In the genomic region with DNA sequence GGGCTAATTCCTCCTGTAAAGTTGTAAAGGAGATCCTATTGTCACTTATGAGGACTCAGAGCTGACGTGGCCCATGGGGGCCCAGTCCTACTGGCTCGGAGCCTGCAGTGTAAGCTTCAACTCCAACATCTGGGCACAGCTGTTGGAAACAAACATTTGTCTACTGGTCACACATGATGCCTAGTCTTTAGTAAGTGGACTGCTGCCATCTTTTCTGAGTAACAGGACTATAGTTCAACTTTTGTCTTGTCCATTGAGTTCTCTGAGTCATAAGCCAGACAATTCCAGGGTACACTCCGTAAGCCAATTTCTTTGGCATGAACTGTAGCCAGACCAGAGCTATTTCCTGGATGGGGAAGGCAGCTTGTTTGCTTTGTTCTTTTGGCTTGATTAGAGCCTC, we compare ENCODE assay signal across 17 mouse cellular contexts. TPM values are rescaled to one million over a fixed set of nuclear protein-coding genes. Genes with fewer than 3 reads are reported as not detected.
A peak's percentile ranks its signal among the peaks of the same experiment; 100 is the strongest.
DNase-seq lines count a peak whose midpoint lies in the region; TF ChIP-seq lines count a peak whose summit lies in the region.
"Had no signal": no experiment of that assay in that cellular context is flagged by ENCODE, and none has a peak within 500 bp of the region (broad histone marks: within the 10 kb centered on the region; RNA-seq: fewer than 3 reads in every experiment).

No protein-coding gene starts in this region.

- H3K4me1 ChIP-seq in heart, embryonic 10.5 days = peaks cover 5% of the 10 kb centered on the region; the same call in 1 of the 2 replicates
- H3K4me1 ChIP-seq: hindbrain, embryonic 12.5 days; midbrain, embryonic 12.5 days; neural tube, embryonic 13.5 days had no signal

- H3K4me3 ChIP-seq in heart, embryonic 10.5 days = no peak overlapping the region
- no peak overlapping the region for H3K4me3 ChIP-seq in C2C12 (ENCODE audit: insufficient read depth, poor library complexity, severe bottlenecking)
- H3K4me3 ChIP-seq: hindbrain, embryonic 12.5 days; left cerebral cortex, adult 2 months; midbrain, embryonic 12.5 days; neural tube, embryonic 13.5 days had no signal

- H3ac ChIP-seq in C2C12 (ENCODE audit: control insufficient read depth, insufficient read length, low read depth) = no peak overlapping the region

- no peaks in the 10 kb centered on the region for H3K79me3 ChIP-seq in C2C12 (ENCODE audit: low read depth)

- H3K36me3 ChIP-seq in heart, embryonic 10.5 days = no peaks in the 10 kb centered on the region
- no peaks in the 10 kb centered on the region for H3K36me3 ChIP-seq in C2C12 (ENCODE audit: control insufficient read depth, insufficient read depth)
- H3K36me3 ChIP-seq: hindbrain, embryonic 12.5 days; midbrain, embryonic 12.5 days; neural tube, embryonic 13.5 days had no signal

- H3K9me3 ChIP-seq in heart, embryonic 10.5 days = no peaks in the 10 kb centered on the region
- H3K9me3 ChIP-seq: hindbrain, embryonic 12.5 days; midbrain, embryonic 12.5 days; neural tube, embryonic 13.5 days had no signal

- no peaks in the 10 kb centered on the region for H3K79me2 ChIP-seq in C2C12 (ENCODE audit: control insufficient read depth, insufficient read depth)

- no peaks in the 10 kb centered on the region for H3K27me3 ChIP-seq in heart, embryonic 10.5 days (ENCODE audit: insufficient read depth, poor library complexity, severe bottlenecking)
- no peaks in the 10 kb centered on the region for H3K27me3 ChIP-seq in C2C12 (ENCODE audit: control insufficient read depth, insufficient read depth, insufficient read length)
- H3K27me3 ChIP-seq: hindbrain, embryonic 12.5 days; midbrain, embryonic 12.5 days; neural tube, embryonic 13.5 days had no signal

- DNase-seq in heart, adult 11 months = peak; percentile 98
- no peak for DNase-seq in heart, embryonic 10.5 days (ENCODE audit: low spot score)
- DNase-seq in gonadal fat pad, adult 2 months (ENCODE audit: low read depth) = peak; percentile 74
- DNase-seq in lung, postnatal 25 days (ENCODE audit: low spot score) = peak; percentile 50
- no peak for DNase-seq in thymus, postnatal 14 days
- no peak for DNase-seq in layer of hippocampus, adult 9-10 months (ENCODE audit: low spot score)
- DNase-seq in cerebellum, adult 18-20 months = no peak
- DNase-seq: cerebellum, postnatal 14 days; liver; right cerebral cortex, postnatal 25 days had no signal

- no peak overlapping the region for H3K27ac ChIP-seq in heart, embryonic 10.5 days
- H3K27ac ChIP-seq: hindbrain, embryonic 12.5 days; kidney, postnatal 0 days; left cerebral cortex, adult 2 months; midbrain, embryonic 12.5 days; neural tube, embryonic 13.5 days had no signal

- no peak for TF ChIP-seq CTCF in C2C12 (IDR thresholded peaks at IDR 0.05; ENCODE audit: control insufficient read depth, insufficient read depth, insufficient read length)

- WGBS in heart, embryonic 10.5 days = 88% methylated on average over 3 of the region's 3 CpGs

TF ChIP-seq in C2C12, 6 proteins besides CTCF, POLR2A, EP300 and RAD21:
- TF ChIP-seq MYOD1 (IDR thresholded peaks at IDR 0.05; ENCODE audit: control insufficient read depth, insufficient read length, low read depth) (peak; percentile 61), MAX (IDR thresholded peaks at IDR 0.05) (no peak)

RNA-seq across cellular contexts. Expression of gene Gpr88, which starts 58.6 kb away (rescaled TPM):
- 0.07 and 0.62 TPM in 2 replicates for polyA plus RNA-seq in heart, embryonic 10.5 days (2016; fragmentation: Nextera tagmentation; extraction: Ambion mirVana)
- polyA plus RNA-seq in C2C12 (2012; fragmentation: generic; extraction: Trizol) = not detected
- 0.63 and 1.6 TPM in 2 replicates for polyA plus RNA-seq in gonadal fat pad, adult 2 months (2012; rRNA removed)
- polyA plus RNA-seq: CD4-positive, CD25-positive, alpha-beta regulatory T cell, adult 4 months had no signal

Comparison
In these comparisons a context has a peak if more than half of its experiments do, and no peak if none do; other contexts are left out.
1. DNase-seq: peak in heart, adult 11 months (single experiment), gonadal fat pad, adult 2 months (single experiment) and lung, postnatal 25 days (single experiment); none in heart, embryonic 10.5 days (single experiment), thymus, postnatal 14 days (single experiment), layer of hippocampus, adult 9-10 months (single experiment) and cerebellum, adult 18-20 months (0 of 2).